Mouse (Mus musculus): ENCODE measurements around the gene Rps3a1. TPM values are rescaled to one million over a fixed set of nuclear protein-coding genes. Genes with fewer than 3 reads are reported as not detected.

The Rps3a1 gene
- 1,282 and 1,324 TPM in 2 replicates for polyA plus RNA-seq (2015; fragmentation: Nextera tagmentation; extraction: Ambion mirVana)

DNA sequence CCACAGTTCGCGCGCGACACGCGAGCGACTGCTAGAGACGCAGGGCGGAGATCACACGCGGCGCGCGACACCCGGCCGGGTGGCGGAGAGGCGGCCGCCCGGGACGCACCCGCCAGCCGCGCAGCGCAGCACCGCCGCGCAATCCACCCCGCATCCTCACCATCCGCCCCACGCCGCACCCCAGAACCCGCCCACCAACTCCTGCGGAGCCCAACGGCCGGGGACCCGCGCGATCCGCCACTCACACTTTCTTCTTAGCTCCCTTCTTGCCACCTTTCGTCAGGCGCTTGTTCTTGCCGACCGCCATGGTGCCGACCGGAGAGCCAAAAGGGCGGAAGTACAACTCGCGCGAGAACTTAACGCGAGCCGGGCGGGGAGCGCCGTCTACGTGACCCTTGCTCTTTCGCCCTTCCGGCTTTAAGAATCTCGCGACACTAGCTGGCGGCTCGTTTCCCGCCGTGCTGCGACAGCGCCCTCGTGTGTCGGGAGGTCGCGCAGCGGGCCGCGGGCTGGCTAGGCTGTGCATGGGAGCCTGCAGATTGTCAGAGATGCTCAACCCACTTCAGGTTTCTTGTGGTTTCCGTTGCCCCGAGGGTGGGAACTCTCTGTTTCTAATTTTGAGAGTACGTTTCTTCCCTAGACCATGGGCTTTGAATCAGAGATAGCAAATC, at the start of gene Rps3a1:
Rps3a1 (minus strand) TSS at position 440 of the 671 bp plus-strand sequence.
- Histone ChIP-seq H3K9me3 (no peaks in the 10 kb centered on the region), H3K4me2 (replicated peaks) (peak within 1 kb of the TSS; percentile 88), H3K4me1 (peaks cover 25% of the 10 kb centered on the region), H3K36me3 (peaks cover 35% of the 10 kb centered on the region), H3K9ac (peak within 1 kb of the TSS; percentile 100), H3K27ac (peak within 1 kb of the TSS; percentile 88), H3K4me3 (peak within 1 kb of the TSS; percentile 96), H3K27me3 (no peaks in the 10 kb centered on the region)
- under 1% methylated on average over 70 of the region's 77 CpGs for WGBS
- ATAC-seq (ENCODE audit: low FRiP score, low read depth), result peak; percentile 95

DNA sequence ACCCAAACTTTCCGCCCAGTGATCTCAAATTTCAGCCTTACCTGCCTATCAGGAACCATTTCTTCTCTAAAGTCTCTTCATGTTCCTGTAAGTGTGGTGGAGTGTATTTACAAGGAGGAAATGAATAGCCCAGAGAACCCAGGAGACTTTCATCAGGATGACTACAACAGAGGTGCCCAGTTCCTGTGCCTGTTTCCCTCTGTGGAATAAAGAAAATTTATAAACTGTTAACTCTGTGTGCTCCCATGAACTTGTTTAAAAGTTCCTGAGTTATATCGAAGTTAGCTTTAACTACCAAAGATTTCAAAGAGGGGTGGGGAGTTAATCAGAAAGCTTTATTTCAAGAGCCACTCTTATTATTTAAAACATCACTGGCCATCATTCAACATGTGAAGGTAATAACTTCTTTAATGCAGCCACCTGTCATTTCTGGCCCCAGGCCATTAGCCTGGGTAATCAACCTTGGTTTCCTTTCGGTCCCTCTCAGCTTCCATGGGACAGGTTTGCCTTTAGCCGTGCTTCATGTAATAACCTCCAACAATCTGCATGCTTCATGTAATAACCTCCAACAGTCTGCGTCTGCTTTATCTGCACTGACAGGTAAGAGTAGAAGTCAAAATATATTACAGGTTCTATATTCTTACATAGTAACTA, 45.4 kb upstream of the Rps3a1 start:
- no peak for ATAC-seq (ENCODE audit: low FRiP score, low read depth)
- H3K27ac ChIP-seq, result peak overlapping the region; percentile 44; the same call in 1 of the 2 replicates

DNA sequence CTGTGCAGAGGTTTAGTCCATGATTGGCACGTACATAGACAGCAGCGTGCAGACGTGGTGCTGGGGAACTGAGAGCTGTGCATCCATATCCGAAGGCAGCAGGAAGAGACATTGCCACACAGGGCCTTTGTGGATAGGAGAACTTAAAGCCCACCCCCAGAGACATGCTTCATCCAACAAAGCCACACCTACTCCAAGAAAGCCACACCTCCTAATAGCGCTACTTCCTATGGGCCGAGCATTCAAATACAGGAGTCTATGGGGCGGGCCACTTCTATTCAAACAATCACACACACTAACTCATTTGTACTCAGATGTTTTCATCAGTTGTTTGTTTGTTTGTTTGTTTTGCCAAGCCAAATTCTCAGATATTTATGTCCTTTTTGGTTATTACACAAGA, 42.0 kb upstream of the Rps3a1 start:
- ATAC-seq (ENCODE audit: low FRiP score, low read depth), result no peak
- Histone ChIP-seq H3K4me3 (no peak overlapping the region), H3K27ac (no peak overlapping the region), H3K9ac (no peak overlapping the region), H3K36me3 (no peaks in the 10 kb centered on the region), H3K9me3 (no peaks in the 10 kb centered on the region), H3K4me1 (peaks cover 14% of the 10 kb centered on the region), H3K27me3 (no peaks in the 10 kb centered on the region), H3K4me2 (replicated peaks) (no peak overlapping the region)
- 92% methylated on average over 7 of the region's 7 CpGs for WGBS

More for the DNA sequence above, 45.4 kb upstream of the Rps3a1 start:
- WGBS, result 9% methylated on average over 5 of the region's 5 CpGs
- Histone ChIP-seq H3K4me2 (replicated peaks) (peak overlapping the region; percentile 19; the same call in 1 of the 2 replicates), H3K9me3 (no peaks in the 10 kb centered on the region), H3K4me1 (peaks cover 14% of the 10 kb centered on the region), H3K36me3 (no peaks in the 10 kb centered on the region), H3K4me3 (no peak overlapping the region), H3K9ac (no peak overlapping the region), H3K27me3 (no peaks in the 10 kb centered on the region)

DNA sequence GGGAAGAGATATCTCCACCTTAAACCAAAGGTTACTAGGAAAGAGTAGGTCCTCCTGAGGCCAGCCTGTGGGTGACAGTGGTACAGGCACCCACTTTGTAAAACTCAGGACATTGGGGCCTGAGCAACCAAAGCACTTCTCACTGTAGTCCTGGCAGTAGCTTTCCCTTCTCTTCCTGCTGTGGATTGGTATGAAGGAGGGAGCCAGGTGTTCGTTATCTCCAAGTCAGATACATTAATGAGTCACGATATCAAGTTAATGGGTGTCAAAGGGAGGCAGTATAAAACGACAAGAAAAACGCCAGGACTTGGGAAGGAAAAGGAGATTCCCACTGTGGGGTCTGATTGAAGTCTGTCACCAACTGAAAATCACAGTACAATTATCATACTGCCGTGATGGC, 38.6 kb upstream of the Rps3a1 start:
- no peaks in the 10 kb centered on the region for H3K4me1 ChIP-seq
- H3K27ac ChIP-seq, result no peak overlapping the region
- H3K9me3 ChIP-seq, result no peaks in the 10 kb centered on the region
- WGBS, result 37% methylated on average over 5 of the region's 5 CpGs
- no peak for ATAC-seq (ENCODE audit: low FRiP score, low read depth)
- no peaks in the 10 kb centered on the region for H3K36me3 ChIP-seq
- H3K27me3 ChIP-seq, result no peaks in the 10 kb centered on the region
- H3K4me2 ChIP-seq (replicated peaks), result no peak overlapping the region
- no peak overlapping the region; the same call in 1 of the 2 replicates for H3K9ac ChIP-seq
- no peak overlapping the region for H3K4me3 ChIP-seq

DNA sequence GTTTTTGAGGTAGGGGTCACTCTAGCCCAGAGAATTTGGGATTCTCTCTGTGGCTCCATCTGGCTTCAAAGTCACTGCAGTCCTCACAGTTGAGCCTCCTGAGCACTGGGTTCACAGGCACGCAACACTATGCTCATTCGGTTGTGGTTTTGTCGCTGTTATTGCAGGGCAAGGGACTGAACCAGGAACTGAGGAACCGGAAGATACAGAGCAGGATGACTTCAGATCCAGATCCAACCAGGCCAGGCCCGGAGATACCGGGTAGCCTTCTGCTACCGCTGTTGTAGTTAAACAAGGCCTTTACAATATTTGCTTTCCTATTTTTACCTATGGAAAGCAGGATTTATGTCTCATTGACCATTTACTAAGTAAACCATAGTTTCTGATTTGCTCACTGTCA, 37.2 kb upstream of the Rps3a1 start:
- Histone ChIP-seq H3K36me3 (no peaks in the 10 kb centered on the region), H3K4me1 (no peaks in the 10 kb centered on the region), H3K4me3 (no peak overlapping the region), H3K9ac (no peak overlapping the region), H3K9me3 (no peaks in the 10 kb centered on the region), H3K27me3 (no peaks in the 10 kb centered on the region), H3K27ac (no peak overlapping the region), H3K4me2 (replicated peaks) (no peak overlapping the region)
- 90% methylated on average over 7 of the region's 7 CpGs for WGBS
- no peak for ATAC-seq (ENCODE audit: low FRiP score, low read depth)

DNA sequence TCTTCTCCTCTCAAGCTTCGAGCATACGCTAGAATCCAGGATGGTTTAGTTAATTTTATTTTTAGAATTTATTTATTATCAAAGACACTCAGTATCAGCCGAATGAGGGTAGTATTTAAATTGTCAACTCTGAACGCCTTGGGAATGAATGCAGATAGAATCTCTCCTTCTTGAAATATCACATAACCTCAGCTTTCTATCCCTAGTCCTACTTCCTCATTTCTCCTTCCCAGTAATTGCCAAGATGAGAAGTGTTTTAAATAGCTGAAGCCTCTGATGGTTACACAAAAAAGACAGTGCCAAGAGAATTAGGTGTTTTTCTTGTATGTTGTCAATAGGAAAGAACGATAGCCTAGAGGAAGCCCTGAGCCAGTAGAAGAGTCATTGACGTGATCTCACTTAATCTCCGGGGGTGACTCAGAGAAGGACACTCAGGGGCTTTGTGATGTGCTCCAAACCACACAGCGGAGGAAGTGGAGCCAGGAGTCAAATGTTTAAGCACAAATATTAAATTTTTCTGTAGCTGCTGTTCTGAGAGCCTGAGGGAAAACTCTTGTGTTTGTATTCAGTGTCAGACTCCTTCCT, 26.4 kb upstream of the Rps3a1 start:
- Histone ChIP-seq H3K27ac (no peak overlapping the region), H3K4me3 (no peak overlapping the region), H3K4me1 (no peaks in the 10 kb centered on the region), H3K27me3 (no peaks in the 10 kb centered on the region), H3K36me3 (no peaks in the 10 kb centered on the region), H3K9ac (no peak overlapping the region), H3K9me3 (no peaks in the 10 kb centered on the region), H3K4me2 (replicated peaks) (no peak overlapping the region)
- WGBS, result 81% methylated on average over 8 of the region's 8 CpGs
- ATAC-seq (ENCODE audit: low FRiP score, low read depth), result no peak

DNA sequence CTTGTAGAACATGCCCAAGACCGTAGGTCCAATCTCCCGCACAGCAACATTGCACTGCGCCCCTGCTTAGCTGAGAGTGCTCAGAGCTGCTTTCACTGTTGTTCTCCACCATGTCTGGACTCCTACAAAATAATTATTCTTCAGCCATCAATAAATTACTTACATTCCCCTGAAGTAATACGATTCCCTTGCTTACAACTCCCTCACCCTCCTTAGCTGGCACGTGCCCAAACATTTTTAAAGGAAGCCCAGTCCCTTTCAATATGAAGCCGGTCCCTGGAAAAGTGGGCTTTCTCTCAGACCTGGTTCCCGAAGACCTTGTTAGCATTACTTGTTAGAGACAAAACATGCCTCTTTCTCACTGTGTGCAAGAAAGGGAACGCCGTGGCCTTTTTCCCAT, 7.0 kb upstream of the Rps3a1 start:
- ATAC-seq (ENCODE audit: low FRiP score, low read depth), result no peak
- H3K9ac ChIP-seq, result no peak overlapping the region
- H3K4me3 ChIP-seq, result no peak overlapping the region
- no peaks in the 10 kb centered on the region for H3K36me3 ChIP-seq
- no peaks in the 10 kb centered on the region for H3K27me3 ChIP-seq
- peak overlapping the region; percentile 67; the same call in 1 of the 2 replicates for H3K27ac ChIP-seq
- H3K9me3 ChIP-seq, result no peaks in the 10 kb centered on the region
- H3K4me1 ChIP-seq, result peaks cover 17% of the 10 kb centered on the region
- 48% methylated on average over 9 of the region's 9 CpGs for WGBS
- H3K4me2 ChIP-seq (replicated peaks), result peak overlapping the region; percentile 5; the same call in 1 of the 2 replicates

DNA sequence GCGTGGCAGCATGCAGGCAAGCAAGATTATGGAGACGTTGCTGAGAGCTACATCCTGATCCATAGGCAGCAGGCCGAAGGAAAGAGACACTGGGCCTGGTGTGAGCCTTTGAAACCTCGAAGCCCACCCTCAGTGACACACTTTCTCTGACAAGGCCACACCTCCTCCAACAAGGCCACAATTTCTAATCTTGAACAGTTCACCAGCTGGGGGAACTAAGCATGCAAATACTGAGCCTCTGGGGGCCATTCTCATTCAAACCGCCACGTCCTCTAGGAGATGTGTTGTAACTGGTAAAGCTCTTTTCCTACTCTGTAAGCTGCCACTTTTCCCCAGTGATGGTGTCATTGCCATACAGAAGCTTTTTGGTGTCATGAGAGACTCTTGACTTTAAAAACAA, 6.6 kb upstream of the Rps3a1 start:
- H3K4me2 ChIP-seq (replicated peaks), result no peak overlapping the region; the same call in 1 of the 2 replicates
- ATAC-seq (ENCODE audit: low FRiP score, low read depth), result no peak
- WGBS, result 65% methylated on average over 6 of the region's 6 CpGs
- no peak overlapping the region for H3K9ac ChIP-seq
- no peaks in the 10 kb centered on the region for H3K9me3 ChIP-seq
- peaks cover 17% of the 10 kb centered on the region for H3K4me1 ChIP-seq
- H3K27me3 ChIP-seq, result no peaks in the 10 kb centered on the region
- no peak overlapping the region for H3K4me3 ChIP-seq
- H3K36me3 ChIP-seq, result no peaks in the 10 kb centered on the region
- H3K27ac ChIP-seq, result peak overlapping the region; percentile 67; the same call in 1 of the 2 replicates

DNA sequence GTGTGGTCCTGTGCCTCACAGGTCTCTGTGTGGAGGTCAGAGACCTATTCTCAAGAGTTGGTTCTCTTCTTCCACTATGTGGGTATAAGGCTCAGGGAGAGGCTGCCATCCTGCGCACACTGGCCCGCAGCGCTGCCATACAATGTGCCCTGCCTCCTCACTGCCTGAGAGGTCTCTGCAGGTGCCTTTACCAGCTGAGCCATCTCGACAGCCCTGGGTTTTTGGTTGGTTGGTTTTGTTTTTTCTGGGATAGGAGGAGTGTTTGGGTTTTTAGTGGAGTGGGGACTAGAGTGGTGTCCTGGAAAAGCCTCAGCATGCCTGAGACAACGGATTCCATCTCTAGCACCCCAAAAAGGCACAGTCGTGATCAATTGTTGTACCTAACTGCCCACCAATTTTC, 841 bp upstream of the Rps3a1 start:
- Histone ChIP-seq H3K9me3 (no peaks in the 10 kb centered on the region), H3K27ac (no peak overlapping the region), H3K36me3 (peaks cover 26% of the 10 kb centered on the region), H3K9ac (0 out of 2 replicates have a peak overlapping the region, but pooled peaks have one; percentile 25), H3K4me3 (no peak overlapping the region), H3K4me2 (replicated peaks) (peak overlapping the region; percentile 53; the same call in 1 of the 2 replicates), H3K27me3 (no peaks in the 10 kb centered on the region), H3K4me1 (peaks cover 25% of the 10 kb centered on the region)
- WGBS, result 89% methylated on average over 6 of the region's 6 CpGs
- ATAC-seq (ENCODE audit: low FRiP score, low read depth), result no peak

DNA sequence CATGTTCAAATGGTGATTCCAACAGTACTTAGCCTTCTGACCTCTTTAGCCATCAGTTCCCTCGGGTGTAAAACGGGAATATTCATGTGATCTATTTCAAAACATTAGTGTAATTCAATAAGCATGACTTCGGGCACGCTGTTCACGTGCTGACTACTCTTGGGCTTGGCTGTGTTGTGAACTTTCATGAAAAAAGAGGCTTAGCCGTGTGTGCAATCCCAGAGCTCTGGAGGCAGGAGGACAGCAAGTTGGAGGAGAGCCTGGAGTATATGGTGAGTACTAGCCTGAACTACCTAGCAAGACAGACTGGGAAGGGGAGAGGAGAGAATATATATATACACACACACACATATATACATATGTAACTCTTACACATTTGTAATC, 424 bp upstream of the Rps3a1 start:
- H3K27ac ChIP-seq, result no peak overlapping the region
- H3K9ac ChIP-seq, result 0 out of 2 replicates have a peak overlapping the region, but pooled peaks have one; percentile 25
- WGBS, result 24% methylated on average over 6 of the region's 6 CpGs
- peak overlapping the region; percentile 96 for H3K4me3 ChIP-seq
- H3K4me1 ChIP-seq, result peaks cover 25% of the 10 kb centered on the region
- H3K36me3 ChIP-seq, result peaks cover 30% of the 10 kb centered on the region
- no peaks in the 10 kb centered on the region for H3K27me3 ChIP-seq
- H3K9me3 ChIP-seq, result no peaks in the 10 kb centered on the region
- ATAC-seq (ENCODE audit: low FRiP score, low read depth), result no peak; the same call in none of the 2 replicates
- peak overlapping the region; percentile 53 for H3K4me2 ChIP-seq (replicated peaks)

DNA sequence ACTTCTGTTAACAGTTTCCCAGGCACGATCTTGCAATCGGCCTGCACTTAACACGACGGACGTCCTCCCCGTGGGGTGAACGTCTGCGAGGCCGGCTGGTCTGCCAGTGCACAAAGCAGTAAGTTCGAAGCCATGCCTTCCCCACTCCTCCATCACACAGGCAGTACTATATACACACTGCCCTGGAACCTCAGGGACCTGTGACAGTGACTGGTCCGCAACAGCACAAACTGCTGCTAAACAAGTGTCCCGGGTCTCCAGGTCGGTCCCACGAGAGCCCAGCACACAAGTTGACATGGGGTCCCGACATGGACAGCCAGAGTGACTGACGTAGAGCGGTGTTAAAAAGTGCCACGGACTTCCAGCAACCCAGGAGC, 628 bp downstream of the Rps3a1 start:
- peak; percentile 24; the same call in 1 of the 2 replicates for ATAC-seq (ENCODE audit: low FRiP score, low read depth)
- peaks cover 40% of the 10 kb centered on the region for H3K36me3 ChIP-seq
- peak overlapping the region; percentile 88 for H3K4me2 ChIP-seq (replicated peaks)
- peak overlapping the region; percentile 88 for H3K27ac ChIP-seq
- 0% methylated on average over 18 of the region's 18 CpGs for WGBS
- H3K4me3 ChIP-seq, result peak overlapping the region; percentile 96
- no peaks in the 10 kb centered on the region for H3K27me3 ChIP-seq
- peak overlapping the region; percentile 100 for H3K9ac ChIP-seq
- peaks cover 25% of the 10 kb centered on the region for H3K4me1 ChIP-seq
- no peaks in the 10 kb centered on the region for H3K9me3 ChIP-seq

DNA sequence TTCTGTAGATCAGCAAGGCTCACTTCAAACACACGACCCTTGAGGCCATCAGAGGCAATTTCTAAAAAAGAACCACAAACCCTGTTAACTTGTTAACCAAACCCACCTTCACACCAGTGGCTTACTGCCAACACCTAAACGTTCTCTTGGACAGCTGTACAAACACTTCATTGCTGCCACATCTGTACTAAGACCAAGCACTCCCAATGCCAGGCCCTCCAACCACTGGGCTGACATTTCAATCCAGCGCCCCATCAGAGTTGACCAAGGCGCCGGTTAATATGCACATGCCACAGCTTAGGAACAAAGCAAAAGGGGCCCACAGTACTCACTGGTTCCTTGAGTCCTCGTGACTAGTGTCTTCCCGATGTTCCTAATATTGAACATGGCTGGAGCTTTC, 1.1 kb downstream of the Rps3a1 start:
- ATAC-seq (ENCODE audit: low FRiP score, low read depth), result no peak
- Histone ChIP-seq H3K9me3 (no peaks in the 10 kb centered on the region), H3K4me2 (replicated peaks) (peak overlapping the region; percentile 88), H3K9ac (peak overlapping the region; percentile 100), H3K4me3 (peak overlapping the region; percentile 96), H3K4me1 (peaks cover 25% of the 10 kb centered on the region), H3K36me3 (peaks cover 45% of the 10 kb centered on the region), H3K27me3 (no peaks in the 10 kb centered on the region), H3K27ac (peak overlapping the region; percentile 61; the same call in 1 of the 2 replicates)
- 9% methylated on average over 7 of the region's 7 CpGs for WGBS
